Mouse (Mus musculus): ENCODE data around the gene Fam122a. TPM values are rescaled to one million over a fixed set of nuclear protein-coding genes. Genes with fewer than 3 reads are reported as not detected.

Gene Fam122a
- polyA plus RNA-seq, 1 experiment from 2014 or later = 49.4 TPM

DNA sequence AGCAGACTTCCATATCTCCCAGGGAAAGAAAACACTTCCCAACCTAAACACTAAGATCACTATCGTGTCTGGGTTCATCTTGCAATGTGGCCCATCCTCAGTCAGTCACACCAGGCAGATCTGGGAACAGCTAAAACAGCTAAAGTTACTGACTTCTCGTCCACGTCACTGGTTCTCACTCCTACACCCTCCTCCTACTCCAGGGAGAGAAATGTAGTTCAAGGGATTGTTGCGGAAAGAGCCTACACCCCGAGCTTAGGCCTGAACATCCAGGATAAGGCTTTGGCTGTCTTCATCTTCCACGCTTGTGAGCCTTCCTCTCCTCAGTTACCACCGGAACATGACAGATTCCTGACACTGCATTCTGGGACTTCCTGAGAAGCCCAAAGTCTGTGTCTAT, 34.8 kb upstream of the Fam122a start:
- H3K9ac ChIP-seq = no peak overlapping the region
- WGBS = 93% methylated on average over 7 of the region's 7 CpGs
- H3K36me3 ChIP-seq = no peaks in the 10 kb centered on the region
- H3K27ac ChIP-seq = no peak overlapping the region
- no peaks in the 10 kb centered on the region for H3K27me3 ChIP-seq
- no peak overlapping the region for H3K4me2 ChIP-seq
- H3K9me3 ChIP-seq = no peaks in the 10 kb centered on the region
- no peaks in the 10 kb centered on the region for H3K4me1 ChIP-seq
- ATAC-seq (ENCODE audit: insufficient number of reproducible peaks, low FRiP score, low TSS enrichment, low read depth) = no peak
- no peak overlapping the region for H3K4me3 ChIP-seq

DNA sequence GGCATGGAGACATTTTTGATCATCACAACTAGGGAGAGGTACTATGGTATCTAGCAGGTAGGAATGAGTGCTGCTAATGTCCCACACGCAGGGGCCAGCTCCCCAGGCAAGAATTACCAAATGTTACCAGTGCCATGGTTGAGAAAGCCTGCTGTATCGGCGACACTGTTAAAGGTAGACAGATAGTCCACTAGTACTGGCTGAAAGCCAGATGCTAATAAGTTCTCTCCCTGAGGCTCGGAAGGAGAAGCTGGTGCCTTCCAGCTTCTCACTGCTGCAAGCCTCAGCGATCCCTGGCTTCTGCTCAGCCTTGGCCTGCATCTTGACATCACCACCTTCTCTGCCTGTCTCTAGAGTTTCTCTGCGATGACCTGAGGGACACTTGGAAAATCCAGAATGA, 32.2 kb upstream of the Fam122a start:
- H3K4me1 ChIP-seq = no peaks in the 10 kb centered on the region
- no peaks in the 10 kb centered on the region for H3K9me3 ChIP-seq
- no peaks in the 10 kb centered on the region for H3K27me3 ChIP-seq
- H3K36me3 ChIP-seq = no peaks in the 10 kb centered on the region
- WGBS = 78% methylated on average over 6 of the region's 6 CpGs
- no peak overlapping the region for H3K9ac ChIP-seq
- no peak overlapping the region for H3K4me2 ChIP-seq
- no peak overlapping the region for H3K27ac ChIP-seq
- no peak for ATAC-seq (ENCODE audit: insufficient number of reproducible peaks, low FRiP score, low TSS enrichment, low read depth)
- H3K4me3 ChIP-seq = no peak overlapping the region

DNA sequence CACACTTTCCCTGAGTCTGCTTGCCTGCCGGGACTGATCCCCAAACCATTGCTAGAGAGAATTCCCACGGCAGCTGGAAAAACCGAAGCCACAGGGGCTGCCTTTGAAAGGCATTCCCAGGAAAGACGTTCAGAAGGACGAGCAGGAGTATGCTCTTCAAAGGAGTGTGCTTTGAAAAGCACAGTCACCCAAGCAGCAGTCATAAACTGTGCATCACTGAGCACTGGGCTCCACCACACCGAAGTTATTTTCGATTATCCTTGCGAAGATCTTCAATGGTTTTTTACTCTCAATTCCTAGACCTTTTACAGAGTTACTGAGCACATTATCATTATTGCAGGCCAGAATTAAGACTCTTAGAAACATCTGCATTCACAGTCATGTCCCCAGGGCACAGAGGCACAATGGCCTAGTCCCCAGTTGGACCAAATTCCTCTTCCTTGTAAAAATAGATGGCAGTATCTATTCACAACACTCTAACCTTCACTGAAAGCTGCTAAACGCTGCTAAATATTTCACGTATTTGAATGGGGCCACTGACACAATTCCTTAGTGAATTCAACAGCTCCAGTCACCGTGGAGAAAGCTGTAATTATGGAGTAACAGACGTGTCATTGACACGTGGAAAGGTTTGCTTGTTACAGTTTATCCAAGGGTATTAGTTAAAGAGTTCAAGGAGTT, 31.1 kb upstream of the Fam122a start:
- H3K9me3 ChIP-seq = no peaks in the 10 kb centered on the region
- ATAC-seq (ENCODE audit: insufficient number of reproducible peaks, low FRiP score, low TSS enrichment, low read depth) = no peak
- H3K4me2 ChIP-seq = no peak overlapping the region
- no peaks in the 10 kb centered on the region for H3K27me3 ChIP-seq
- H3K9ac ChIP-seq = no peak overlapping the region
- no peaks in the 10 kb centered on the region for H3K4me1 ChIP-seq
- WGBS = 48% methylated on average over 13 of the region's 13 CpGs
- no peaks in the 10 kb centered on the region for H3K36me3 ChIP-seq
- no peak overlapping the region for H3K27ac ChIP-seq
- H3K4me3 ChIP-seq = no peak overlapping the region

DNA sequence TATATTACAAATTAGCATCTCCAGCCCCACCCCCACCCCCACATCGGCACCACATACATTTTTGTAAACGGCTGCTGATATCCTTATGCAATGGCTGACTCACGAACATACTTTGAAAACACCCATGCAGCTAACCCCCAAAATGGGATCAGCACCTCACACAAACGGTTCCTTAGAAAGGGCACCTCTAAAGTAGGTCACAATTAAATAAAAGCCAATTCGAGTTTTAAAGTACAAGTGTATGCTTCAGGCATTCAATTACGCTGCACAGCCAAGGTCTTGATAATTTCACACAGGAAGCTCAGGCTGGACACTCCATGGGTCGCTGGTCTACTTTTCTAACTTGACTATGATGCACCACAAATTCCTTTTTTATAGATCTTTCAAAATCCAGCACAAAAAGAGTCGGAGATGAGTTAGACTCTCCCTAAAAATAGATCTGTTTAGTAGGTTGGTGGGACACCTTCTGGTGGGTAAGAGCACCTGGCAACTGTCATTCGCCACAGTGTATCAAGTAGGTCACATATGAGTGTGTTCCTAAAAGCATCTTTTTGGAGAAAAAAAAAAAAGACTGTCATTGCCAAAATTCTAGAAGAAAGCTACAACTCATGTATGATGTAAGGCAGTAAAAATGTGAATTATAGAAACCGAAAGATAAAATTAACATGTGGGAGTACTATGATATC, 25.7 kb upstream of the Fam122a start:
- H3K4me3 ChIP-seq = no peak overlapping the region
- H3K27me3 ChIP-seq = no peaks in the 10 kb centered on the region
- WGBS = 80% methylated on average over 10 of the region's 10 CpGs
- no peaks in the 10 kb centered on the region for H3K9me3 ChIP-seq
- H3K4me2 ChIP-seq = no peak overlapping the region
- H3K27ac ChIP-seq = no peak overlapping the region
- no peak for ATAC-seq (ENCODE audit: insufficient number of reproducible peaks, low FRiP score, low TSS enrichment, low read depth)
- H3K4me1 ChIP-seq = no peaks in the 10 kb centered on the region
- H3K36me3 ChIP-seq = no peaks in the 10 kb centered on the region
- H3K9ac ChIP-seq = no peak overlapping the region

DNA sequence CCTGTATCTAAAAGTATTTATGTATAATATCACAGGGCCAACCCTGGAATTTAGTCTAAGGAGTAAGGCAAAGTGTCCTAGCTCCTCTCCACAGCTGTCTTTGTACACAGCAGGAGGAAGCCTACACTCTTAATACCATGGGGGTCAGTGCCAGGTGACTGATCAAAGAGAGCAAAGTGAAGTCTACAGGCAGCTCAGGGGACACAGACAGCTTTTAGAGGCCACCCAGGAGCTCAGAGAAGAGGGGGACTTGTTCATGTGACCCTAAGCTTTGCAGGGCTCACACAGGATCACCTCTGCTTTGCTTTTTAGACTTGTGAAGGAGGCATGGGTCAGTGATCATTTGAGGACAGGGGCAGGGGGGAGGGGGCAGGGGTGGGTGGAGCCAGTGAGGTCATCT, 24.4 kb upstream of the Fam122a start:
- ATAC-seq (ENCODE audit: insufficient number of reproducible peaks, low FRiP score, low TSS enrichment, low read depth) = no peak
- no peaks in the 10 kb centered on the region for H3K36me3 ChIP-seq
- H3K4me3 ChIP-seq = no peak overlapping the region
- no peaks in the 10 kb centered on the region for H3K4me1 ChIP-seq
- H3K9me3 ChIP-seq = no peaks in the 10 kb centered on the region
- H3K9ac ChIP-seq = no peak overlapping the region
- H3K27me3 ChIP-seq = no peaks in the 10 kb centered on the region
- H3K4me2 ChIP-seq = no peak overlapping the region
- H3K27ac ChIP-seq = no peak overlapping the region

DNA sequence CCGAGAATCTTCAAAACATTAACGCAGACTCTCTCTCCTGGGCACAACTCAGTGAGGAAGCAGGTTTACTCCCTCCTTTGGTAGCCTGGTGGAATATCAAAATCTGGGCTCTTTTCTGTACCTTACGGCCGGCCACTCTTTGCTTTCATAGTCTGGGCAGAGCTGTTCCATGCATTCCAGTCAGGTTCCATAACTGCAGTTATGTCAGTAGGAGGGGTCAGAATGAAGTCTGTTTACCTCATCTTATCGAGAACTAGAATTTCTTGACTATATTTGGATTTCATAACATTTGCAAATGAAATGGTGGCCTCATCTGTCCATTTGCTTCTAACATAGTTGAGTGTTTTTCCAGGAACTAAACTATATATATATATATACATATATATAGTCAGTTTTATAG, 23.3 kb upstream of the Fam122a start:
- Histone ChIP-seq H3K4me1 (no peaks in the 10 kb centered on the region), H3K27ac (no peak overlapping the region), H3K27me3 (no peaks in the 10 kb centered on the region), H3K9ac (no peak overlapping the region), H3K9me3 (no peaks in the 10 kb centered on the region), H3K4me2 (no peak overlapping the region), H3K4me3 (no peak overlapping the region), H3K36me3 (no peaks in the 10 kb centered on the region)
- WGBS = 71% methylated on average over 5 of the region's 5 CpGs
- ATAC-seq (ENCODE audit: insufficient number of reproducible peaks, low FRiP score, low TSS enrichment, low read depth) = no peak

DNA sequence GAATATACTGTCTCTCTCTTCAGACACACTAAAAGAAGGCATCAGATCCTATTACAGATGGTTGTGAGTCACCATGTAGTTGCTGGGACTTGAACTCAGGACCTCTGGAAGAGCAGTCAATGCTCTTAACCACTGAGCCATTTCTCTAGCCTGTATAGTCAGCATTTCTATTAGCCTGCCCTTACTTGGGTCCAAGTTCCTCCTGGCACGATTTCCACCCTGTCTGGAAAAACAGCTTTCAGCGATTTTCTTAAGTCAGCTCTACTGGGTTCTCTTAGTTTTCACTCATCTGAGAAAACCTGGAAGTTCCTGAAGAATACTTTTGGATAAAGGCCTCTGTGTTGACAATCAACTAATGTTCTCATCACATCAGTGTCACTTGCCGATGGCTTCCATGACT, 22.1 kb upstream of the Fam122a start:
- 82% methylated on average over 3 of the region's 3 CpGs for WGBS

DNA sequence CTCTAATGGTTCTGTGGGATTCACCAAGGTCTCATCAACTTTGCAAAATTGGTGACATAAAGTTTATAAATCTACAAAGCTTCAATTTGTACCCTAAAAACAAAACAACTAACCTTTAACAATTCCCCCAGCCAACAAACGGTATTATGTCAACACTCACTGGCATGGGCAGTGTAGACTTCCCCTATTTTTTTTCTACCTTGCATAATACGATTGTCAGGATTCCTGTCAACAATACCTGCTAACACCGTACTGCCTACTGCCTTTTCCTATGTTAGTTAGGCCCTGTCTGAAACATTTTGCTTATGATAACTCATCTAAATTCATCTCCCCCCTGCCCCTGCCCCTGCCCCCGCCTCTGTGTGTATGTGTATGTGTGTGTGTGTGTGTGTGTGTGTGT, 16.7 kb upstream of the Fam122a start:
- H3K36me3 ChIP-seq = no peaks in the 10 kb centered on the region
- no peak overlapping the region for H3K9ac ChIP-seq
- H3K4me2 ChIP-seq = no peak overlapping the region
- 80% methylated on average over 4 of the region's 4 CpGs for WGBS
- H3K27ac ChIP-seq = no peak overlapping the region
- no peak overlapping the region for H3K4me3 ChIP-seq
- no peaks in the 10 kb centered on the region for H3K27me3 ChIP-seq
- no peak for ATAC-seq (ENCODE audit: insufficient number of reproducible peaks, low FRiP score, low TSS enrichment, low read depth)
- H3K9me3 ChIP-seq = no peaks in the 10 kb centered on the region
- H3K4me1 ChIP-seq = no peaks in the 10 kb centered on the region

More for the DNA sequence above, 22.1 kb upstream of the Fam122a start:
- Histone ChIP-seq H3K4me1 (no peaks in the 10 kb centered on the region), H3K4me2 (no peak overlapping the region), H3K9ac (no peak overlapping the region), H3K36me3 (no peaks in the 10 kb centered on the region), H3K4me3 (no peak overlapping the region), H3K9me3 (no peaks in the 10 kb centered on the region), H3K27ac (no peak overlapping the region), H3K27me3 (no peaks in the 10 kb centered on the region)
- no peak for ATAC-seq (ENCODE audit: insufficient number of reproducible peaks, low FRiP score, low TSS enrichment, low read depth)

DNA sequence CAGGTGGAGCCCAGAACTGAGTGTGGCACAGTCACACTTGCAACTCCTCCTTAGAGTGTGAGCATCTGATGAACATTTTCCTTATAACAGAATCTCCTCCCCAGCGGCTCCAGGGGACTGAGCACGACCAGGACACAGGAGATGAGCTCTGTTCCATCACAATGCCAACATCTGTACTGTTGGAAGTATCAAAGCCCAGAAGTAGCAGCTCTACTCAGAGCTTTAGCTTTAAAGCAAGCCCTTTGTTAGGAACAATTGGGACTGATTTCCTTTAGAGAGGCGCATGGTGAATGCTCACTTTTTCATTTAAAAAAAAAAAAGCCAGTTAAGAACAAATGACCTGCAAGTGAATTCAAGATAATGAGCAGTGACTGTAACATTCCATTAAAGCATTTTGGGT, 14.7 kb upstream of the Fam122a start:
- no peaks in the 10 kb centered on the region for H3K36me3 ChIP-seq
- 62% methylated on average over 3 of the region's 3 CpGs for WGBS
- H3K4me2 ChIP-seq = no peak overlapping the region
- no peak overlapping the region for H3K27ac ChIP-seq
- H3K4me1 ChIP-seq = no peaks in the 10 kb centered on the region
- H3K27me3 ChIP-seq = no peaks in the 10 kb centered on the region
- H3K9ac ChIP-seq = no peak overlapping the region
- no peaks in the 10 kb centered on the region for H3K9me3 ChIP-seq
- H3K4me3 ChIP-seq = no peak overlapping the region
- ATAC-seq (ENCODE audit: insufficient number of reproducible peaks, low FRiP score, low TSS enrichment, low read depth) = no peak

DNA sequence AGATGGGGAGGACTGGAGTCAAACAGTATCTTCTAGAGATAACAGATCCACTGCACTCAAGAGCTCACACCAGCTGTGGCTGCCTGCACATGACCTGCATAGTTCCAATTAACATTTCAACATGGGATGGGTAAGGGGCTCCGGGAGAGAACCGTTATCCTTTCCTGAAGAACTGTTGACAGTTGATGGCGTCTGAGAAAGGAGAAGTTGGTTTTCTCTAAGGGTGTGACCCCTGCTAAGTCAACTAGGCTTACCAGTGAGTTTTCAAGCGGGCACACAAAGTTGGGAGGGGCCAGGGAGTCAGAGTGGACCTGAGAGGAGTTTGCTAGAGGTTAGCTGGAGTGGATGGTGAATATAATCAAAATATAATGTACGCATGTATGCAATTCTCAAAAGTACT, 13.1 kb upstream of the Fam122a start:
- Histone ChIP-seq H3K27ac (no peak overlapping the region), H3K4me1 (no peaks in the 10 kb centered on the region), H3K9me3 (no peaks in the 10 kb centered on the region), H3K36me3 (no peaks in the 10 kb centered on the region), H3K4me2 (no peak overlapping the region), H3K9ac (no peak overlapping the region), H3K27me3 (no peaks in the 10 kb centered on the region), H3K4me3 (no peak overlapping the region)
- WGBS = 68% methylated on average over 5 of the region's 5 CpGs
- ATAC-seq (ENCODE audit: insufficient number of reproducible peaks, low FRiP score, low TSS enrichment, low read depth) = no peak

DNA sequence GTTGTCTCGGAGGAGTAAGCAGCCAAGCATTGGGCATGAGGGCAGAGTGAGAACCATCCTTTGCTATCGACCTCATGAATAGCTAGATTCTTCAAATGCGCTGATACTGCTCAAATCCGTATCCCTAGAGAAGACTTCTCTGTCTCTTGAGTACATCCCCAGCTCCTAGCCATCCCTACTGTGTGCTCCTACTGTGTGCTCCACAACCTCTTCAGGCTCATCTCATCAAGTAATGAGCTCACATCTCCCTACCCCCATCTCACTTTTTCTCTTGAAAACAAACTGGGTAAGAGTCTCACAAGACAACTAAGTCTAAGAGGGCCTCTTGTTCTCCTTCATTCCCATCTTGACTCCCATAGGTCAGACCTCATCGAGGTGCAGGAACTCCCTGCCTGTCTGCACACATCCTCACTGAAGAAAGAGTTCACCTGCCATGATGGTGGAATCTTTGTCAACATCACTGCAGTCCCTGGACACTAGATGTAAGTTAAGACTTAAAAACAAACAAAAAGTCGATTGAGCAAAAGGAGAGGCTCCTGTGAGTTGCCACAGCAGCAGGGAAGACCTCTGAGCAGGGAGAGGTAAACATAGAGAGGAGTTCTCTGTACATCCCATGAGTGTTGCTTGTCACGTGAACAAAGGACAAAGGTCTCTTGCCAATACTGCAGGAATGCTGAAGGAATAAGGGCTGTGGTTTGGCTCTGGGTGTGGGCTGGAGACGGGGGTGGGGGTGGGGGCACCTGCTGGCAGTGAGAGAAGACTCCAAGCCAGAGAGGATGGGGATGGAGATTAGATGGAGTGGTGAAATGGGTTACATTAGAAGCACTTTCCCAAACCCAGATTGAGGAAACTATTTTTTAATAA, 9.5 kb upstream of the Fam122a start:
- Histone ChIP-seq H3K9me3 (no peaks in the 10 kb centered on the region), H3K27me3 (no peaks in the 10 kb centered on the region), H3K36me3 (no peaks in the 10 kb centered on the region), H3K9ac (no peak overlapping the region), H3K4me1 (no peaks in the 10 kb centered on the region), H3K4me2 (no peak overlapping the region), H3K27ac (no peak overlapping the region), H3K4me3 (no peak overlapping the region)
- WGBS = 75% methylated on average over 8 of the region's 8 CpGs
- ATAC-seq (ENCODE audit: insufficient number of reproducible peaks, low FRiP score, low TSS enrichment, low read depth) = no peak

DNA sequence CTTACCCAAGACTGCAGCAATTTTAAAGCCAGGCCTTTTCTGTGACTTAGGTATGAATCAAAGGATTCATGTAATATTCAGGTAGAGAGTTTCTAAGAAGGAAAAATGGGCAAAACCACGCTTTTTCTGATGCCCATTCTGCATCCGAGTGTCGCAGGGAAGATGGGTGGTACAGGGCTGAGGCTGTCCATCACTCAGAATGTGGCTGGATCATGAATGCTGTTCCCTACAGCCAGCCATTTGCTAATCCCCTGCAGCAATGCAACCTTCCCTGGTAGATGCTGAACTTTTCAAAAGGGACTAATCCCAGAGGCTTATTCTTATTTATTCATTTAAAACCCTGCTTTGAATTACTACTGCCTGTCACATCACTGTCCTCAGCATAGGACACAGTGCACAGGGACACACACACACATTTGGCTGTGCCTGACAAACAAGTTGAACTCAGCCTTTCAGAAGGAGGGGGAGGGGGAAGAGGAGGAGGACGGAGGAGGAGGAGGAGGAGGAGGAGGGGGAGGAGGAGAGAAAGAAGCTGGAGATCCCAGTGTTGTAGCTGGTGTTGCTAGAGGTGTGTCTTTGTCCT, 7.5 kb upstream of the Fam122a start:
- Histone ChIP-seq H3K4me2 (no peak overlapping the region), H3K27me3 (no peaks in the 10 kb centered on the region), H3K9ac (no peak overlapping the region), H3K9me3 (no peaks in the 10 kb centered on the region), H3K4me1 (no peaks in the 10 kb centered on the region), H3K4me3 (no peak overlapping the region), H3K36me3 (no peaks in the 10 kb centered on the region), H3K27ac (no peak overlapping the region)
- no peak for ATAC-seq (ENCODE audit: insufficient number of reproducible peaks, low FRiP score, low TSS enrichment, low read depth)
- WGBS = 78% methylated on average over 3 of the region's 4 CpGs
